Mouse (Mus musculus) lung, postnatal 0 days (tissue): Measurements from ENCODE around the gene Mars.

Experiments
- CTCF ChIP-seq: IDR thresholded peaks from 2 replicates; pipeline ENCODE4 v1.5.1; 2016; ENCODE audit warnings: antibody characterized with exemption, mild to moderate bottlenecking
- EP300 ChIP-seq: IDR thresholded peaks from 2 replicates; pipeline ENCODE4 v1.6.1; 2016; ENCODE audit warnings: antibody characterized with exemption, mild to moderate bottlenecking, control low read depth

DNA sequence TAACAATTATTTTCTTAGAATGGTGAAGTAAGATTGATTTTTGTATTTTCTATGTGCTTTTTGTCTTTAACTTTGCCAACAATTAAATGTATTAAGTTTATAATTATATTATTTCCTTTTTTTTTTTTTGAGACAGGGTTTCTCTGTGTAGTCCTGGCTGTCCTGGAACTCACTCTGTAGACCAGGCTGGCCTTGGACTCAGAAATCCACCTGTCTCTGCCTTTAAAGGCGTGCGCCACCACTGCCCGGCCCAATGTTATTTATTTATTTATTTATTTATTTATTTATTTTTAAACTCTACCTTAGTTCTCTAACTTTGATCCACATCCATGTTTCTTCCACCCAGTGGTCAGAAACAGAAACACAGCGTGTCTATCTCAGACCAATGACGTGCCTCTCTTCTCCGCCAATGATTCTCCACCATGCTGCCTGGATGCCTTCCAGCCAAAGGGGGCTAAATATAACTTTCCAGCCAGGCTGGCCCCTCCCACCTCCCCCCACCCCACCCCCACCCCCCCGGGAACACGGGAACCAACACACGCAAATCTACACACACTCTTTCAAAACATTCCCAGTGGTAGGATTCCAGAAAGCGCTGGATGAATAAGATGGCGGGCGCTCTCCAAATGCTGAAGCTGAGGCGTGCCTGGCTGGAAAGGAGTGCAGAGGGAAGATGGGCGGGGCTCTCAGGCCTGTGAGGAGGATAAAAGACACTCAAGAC lies 55.8 kb downstream of the Mars start:
- no peak; the same call in none of the 2 replicates for TF ChIP-seq CTCF
- TF ChIP-seq EP300 = no peak
